Comparison of ENCODE assay signal across 18 mouse cellular contexts in the genomic region with DNA sequence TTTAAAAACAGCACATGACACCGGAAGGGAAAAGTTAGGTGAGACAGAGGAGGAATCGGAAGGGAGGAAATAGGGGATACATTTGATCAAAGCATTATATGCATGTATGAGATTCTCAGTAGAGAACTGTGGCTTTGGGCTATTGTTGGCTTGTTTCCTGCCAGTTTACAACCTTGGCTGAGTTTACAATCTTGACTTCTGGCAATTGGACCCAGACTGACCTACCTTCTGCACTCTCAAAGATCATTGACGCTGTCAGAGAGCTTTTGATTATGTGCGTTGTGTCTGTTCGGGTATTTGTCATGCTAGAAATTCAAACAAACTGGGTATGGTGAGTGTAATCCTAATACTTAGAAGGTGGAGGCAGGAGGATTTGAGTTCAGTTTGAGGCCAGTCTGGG. TPM values are rescaled to one million over a fixed set of nuclear protein-coding genes. Genes with fewer than 3 reads are reported as not detected.
DNase-seq lines count a peak whose midpoint lies in the region; ATAC-seq and TF ChIP-seq lines count a peak whose summit lies in the region.
"Had no signal": no experiment of that assay in that cellular context is flagged by ENCODE, and none has a peak within 500 bp of the region (broad histone marks: within the 10 kb centered on the region; RNA-seq: fewer than 3 reads in every experiment).

No protein-coding gene starts in this region.

- H3K9me3 ChIP-seq in erythroblast, embryonic 14.5 days (ENCODE audit: control insufficient read depth, low read length), result no peaks in the 10 kb centered on the region
- no peaks in the 10 kb centered on the region for H3K9me3 ChIP-seq in liver, embryonic 11.5 days (ENCODE audit: control insufficient read depth, low read length)
- H3K9me3 ChIP-seq: embryonic facial prominence, embryonic 10.5 days; lung, embryonic 15.5 days had no signal

- no peak overlapping the region for H3ac ChIP-seq in myocyte (ENCODE audit: control insufficient read depth, insufficient read length)

- no peak for TF ChIP-seq POLR2A in myocyte (IDR thresholded peaks at IDR 0.05; ENCODE audit: insufficient read length, low read depth)

- DNase-seq in kidney, postnatal 36 days, result peak; percentile 30 to 44
- no peak for DNase-seq in kidney, adult 18-20 months
- no peak for DNase-seq in liver, embryonic 11.5 days (ENCODE audit: low spot score)
- DNase-seq in gastrocnemius, adult 18-20 months (ENCODE audit: low spot score), result no peak
- DNase-seq in testis, postnatal 10 days (ENCODE audit: low spot score), result no peak
- DNase-seq: adrenal gland, postnatal 14 days; cerebellum, adult 2 months; forebrain, postnatal 0 days; heart, adult 18-20 months; heart, postnatal 14 days; thymus, adult 18-20 months had no signal

- H3K27ac ChIP-seq in liver, embryonic 11.5 days (ENCODE audit: low read depth, low read length), result peak overlapping the region; percentile 70
- H3K27ac ChIP-seq: embryonic facial prominence, embryonic 10.5 days; hindbrain, embryonic 14.5 days; lung, embryonic 15.5 days had no signal

- H3K36me3 ChIP-seq in erythroblast, embryonic 14.5 days (ENCODE audit: control insufficient read depth), result peaks cover 50% of the 10 kb centered on the region
- peaks cover 3% of the 10 kb centered on the region; the same call in 1 of the 2 replicates for H3K36me3 ChIP-seq in liver, embryonic 11.5 days (ENCODE audit: control insufficient read depth, insufficient read depth, low read length)
- peaks cover 8% of the 10 kb centered on the region for H3K36me3 ChIP-seq in myocyte (ENCODE audit: control insufficient read depth, insufficient read depth)
- H3K36me3 ChIP-seq: embryonic facial prominence, embryonic 10.5 days; lung, embryonic 15.5 days had no signal

- H3K9ac ChIP-seq in liver, embryonic 11.5 days (ENCODE audit: low read depth, low read length), result peak overlapping the region; percentile 40; the same call in 1 of the 2 replicates
- H3K9ac ChIP-seq: forebrain, postnatal 0 days; hindbrain, embryonic 14.5 days; lung, embryonic 15.5 days had no signal

- peak overlapping the region; percentile 92 for H3K4me2 ChIP-seq in liver, embryonic 11.5 days
- H3K4me2 ChIP-seq in myocyte (ENCODE audit: low read depth), result peak overlapping the region; percentile 96
- H3K4me2 ChIP-seq: hindbrain, embryonic 14.5 days; lung, embryonic 15.5 days had no signal

- H3K4me1 ChIP-seq in erythroblast, embryonic 14.5 days (ENCODE audit: control insufficient read depth), result peaks cover 67% of the 10 kb centered on the region
- peaks cover 26% of the 10 kb centered on the region for H3K4me1 ChIP-seq in liver, embryonic 11.5 days (replicated peaks; ENCODE audit: control insufficient read depth, insufficient read depth, low read length)

- no peaks in the 10 kb centered on the region for H3K27me3 ChIP-seq in erythroblast, embryonic 14.5 days (ENCODE audit: control insufficient read depth)
- no peaks in the 10 kb centered on the region for H3K27me3 ChIP-seq in liver, embryonic 11.5 days (replicated peaks; ENCODE audit: control insufficient read depth, insufficient read depth, low read length)
- no peaks in the 10 kb centered on the region for H3K27me3 ChIP-seq in myocyte (ENCODE audit: control insufficient read depth, insufficient read depth, insufficient read length)
- H3K27me3 ChIP-seq: lung, embryonic 15.5 days had no signal

- peak overlapping the region; percentile 95 for H3K4me3 ChIP-seq in erythroblast, embryonic 14.5 days (replicated peaks)
- H3K4me3 ChIP-seq in liver, embryonic 11.5 days (ENCODE audit: low read depth, low read length), result peak overlapping the region; percentile 36
- H3K4me3 ChIP-seq in myocyte, result no peak overlapping the region
- H3K4me3 ChIP-seq: embryonic facial prominence, embryonic 10.5 days; lung, embryonic 15.5 days had no signal

- H3K79me2 ChIP-seq in myocyte (ENCODE audit: control insufficient read depth, insufficient read depth), result peaks cover 23% of the 10 kb centered on the region

- WGBS in liver, embryonic 11.5 days, result 40% methylated on average over 5 of the region's 5 CpGs

- no peak for ATAC-seq in erythroblast, adult 5-6 weeks (replicated peaks; ENCODE audit: low FRiP score, poor library complexity, severe bottlenecking)
- no peak for ATAC-seq in liver, embryonic 11.5 days (replicated peaks; ENCODE audit: low FRiP score)
- ATAC-seq: activated CD4-positive, CD25-positive, alpha-beta regulatory T cell, adult 4 months; forebrain, postnatal 0 days had no signal

TF ChIP-seq in myocyte, 11 proteins besides CTCF, POLR2A, EP300 and RAD21:
- TF ChIP-seq TCF12 (IDR thresholded peaks at IDR 0.05; ENCODE audit: insufficient read depth, poor library complexity, severe bottlenecking), result no peak
- TF ChIP-seq SRF (IDR thresholded peaks at IDR 0.05; ENCODE audit: control insufficient read depth, insufficient read length, low read depth), result no peak
- no peak for TF ChIP-seq MYOG (IDR thresholded peaks at IDR 0.05; ENCODE audit: control insufficient read depth in 1 of 3, insufficient read depth in 1 of 3, insufficient read length in 2 of 3, low read depth in 2 of 3)

RNA-seq across cellular contexts. Expression of a gene that starts 5.2 kb away (rescaled TPM):
- polyA plus RNA-seq in erythroblast, embryonic 14.5 days (2012), result 0.92 and 1.8 TPM in 2 replicates
- total RNA-seq in erythroblast, adult 5-6 weeks (2015; ENCODE audit: low replicate concordance), result 6.5 and 11.3 TPM in 2 replicates
- 5.6 and 9.5 TPM in 2 replicates for total RNA-seq in erythroblast, adult 5-6 weeks (2017; ENCODE audit: low replicate concordance)
- polyA plus RNA-seq in liver, embryonic 11.5 days (2014; fragmentation: Nextera tagmentation; extraction: Ambion mirVana), result 66.7 and 73.0 TPM in 2 replicates
- 12.7 TPM for polyA plus RNA-seq in myocyte (2012; fragmentation: generic; extraction: Trizol)
- 1 to 10 TPM; 1.9 to 2.3 TPM for total RNA-seq in gastrocnemius, adult 18-20 months (2021)

RNA-seq across cellular contexts. Expression of a gene that starts 56.5 kb away (rescaled TPM):
- not detected in 2 replicates for polyA plus RNA-seq in erythroblast, embryonic 14.5 days (2012)
- total RNA-seq in erythroblast, adult 5-6 weeks (2015; ENCODE audit: low replicate concordance), result 3.3 and 4.4 TPM in 2 replicates
- total RNA-seq in erythroblast, adult 5-6 weeks (2017; ENCODE audit: low replicate concordance), result 3.9 and 4.2 TPM in 2 replicates
- polyA plus RNA-seq in liver, embryonic 11.5 days (2014; fragmentation: Nextera tagmentation; extraction: Ambion mirVana), result 13.4 and 13.6 TPM in 2 replicates
- polyA plus RNA-seq in myocyte (2012; fragmentation: generic; extraction: Trizol), result 35.8 TPM
- total RNA-seq in gastrocnemius, adult 18-20 months (2021), result 100 to 1,000 TPM; 606 to 681 TPM

Comparison
In these comparisons a context has a peak if more than half of its experiments do, and no peak if none do; other contexts are left out.
1. DNase-seq: peak in kidney, postnatal 36 days (2 of 2); none in kidney, adult 18-20 months (single experiment), liver, embryonic 11.5 days (single experiment), gastrocnemius, adult 18-20 months (single experiment) and testis, postnatal 10 days (single experiment).
2. RNA of a gene that starts 56.5 kb away (polyA plus RNA-seq): 35.8 TPM in myocyte (single experiment) and 13.4 to 13.6 TPM in liver, embryonic 11.5 days; not detected in erythroblast, embryonic 14.5 days; every median in the first group is over 10 times any median in the second.